Mouse (Mus musculus): ENCODE measurements around the gene AC134908.4.

- no peak for TF ChIP-seq CTCF (IDR thresholded peaks at IDR 0.05; ENCODE audit: insufficient read depth, low read depth, low read length)
- no peak for TF ChIP-seq POLR2A (IDR thresholded peaks at IDR 0.05; ENCODE audit: insufficient read depth, low read depth, low read length)
Observed at GRCm38 (mm10) chr17:25796951-25797369, 1.5 kb upstream of the AC134908.4 start, which contains the start of gene Metrn.
